Mouse (Mus musculus): ENCODE results near the gene Gpr39. TPM values are rescaled to one million over a fixed set of nuclear protein-coding genes. Genes with fewer than 3 reads are reported as not detected.

The Gpr39 gene
- total and polyA plus RNA-seq, 3 experiments = not detected

- Histone ChIP-seq H3K9ac (ENCODE audit: control insufficient read depth, low read depth, low read length, poor library complexity, severe bottlenecking) (no peak overlapping the region), H3K36me3 (ENCODE audit: control insufficient read depth in 1 of 2, insufficient read depth in 2 of 2, low read length in 2 of 2) (no peaks in the 10 kb centered on the region), H3K27ac (ENCODE audit: control insufficient read depth, low read depth, low read length) (no peak overlapping the region), H3K27me3 (ENCODE audit: control insufficient read depth in 1 of 2, insufficient read depth in 2 of 2, low read length in 2 of 2) (no peaks in the 10 kb centered on the region), H3K9me3 (replicated peaks; ENCODE audit: insufficient read depth, low read length) (no peaks in the 10 kb centered on the region), H3K79me2 (ENCODE audit: control insufficient read depth, insufficient read depth, low read length, poor library complexity) (no peaks in the 10 kb centered on the region), H3K4me3 (ENCODE audit: control insufficient read depth in 1 of 2, insufficient read depth in 1 of 2, low read depth in 2 of 2, low read length in 2 of 2) (no peak overlapping the region), H3K4me1 (ENCODE audit: control insufficient read depth in 1 of 2, insufficient read depth in 2 of 2, low read length in 2 of 2) (no peaks in the 10 kb centered on the region; a peak in 1 of 4 replicates)
- no peak for DNase-seq (ENCODE audit: low read depth, low spot score)
- no peak for TF ChIP-seq POLR2AphosphoS5 (IDR thresholded peaks at IDR 0.05; ENCODE audit: borderline replicate concordance, low read depth, low read length)
- TF ChIP-seq KAT2A (conservative IDR thresholded peaks at IDR 0.05; ENCODE audit: low read depth, low read length) = no peak
- no peak for TF ChIP-seq MYB (IDR thresholded peaks at IDR 0.05; ENCODE audit: low read depth, low read length)
- no peak for TF ChIP-seq SMC3 (IDR thresholded peaks at IDR 0.05; ENCODE audit: low read depth, low read length)
- TF ChIP-seq MYC (IDR thresholded peaks at IDR 0.05; ENCODE audit: low read depth, low read length) = no peak
- TF ChIP-seq ZMIZ1 (IDR thresholded peaks at IDR 0.05; ENCODE audit: low read depth, low read length) = no peak
- TF ChIP-seq MXI1 (IDR thresholded peaks at IDR 0.05; ENCODE audit: low read depth, low read length) = no peak
- TF ChIP-seq UBTF (IDR thresholded peaks at IDR 0.05; ENCODE audit: borderline replicate concordance, insufficient read depth, low read depth, low read length) = no peak
- TF ChIP-seq CTCF (IDR thresholded peaks at IDR 0.05 in 2 of 3, conservative IDR thresholded peaks at IDR 0.05 in 1 of 3; ENCODE audit: control insufficient read depth in 1 of 3, insufficient read depth in 1 of 3, low read depth in 2 of 3, low read length in 3 of 3, poor library complexity in 1 of 3, severe bottlenecking in 1 of 3) = no peak
Measured at GRCm38 (mm10) chr1:125660151-125660550, 16.6 kb upstream of the Gpr39 start.

GRCm38 (mm10) chr1:125660901-125661300 lies 15.9 kb upstream of the Gpr39 start:
- Histone ChIP-seq H3K4me1 (ENCODE audit: control insufficient read depth in 1 of 2, insufficient read depth in 2 of 2, low read length in 2 of 2) (no peaks in the 10 kb centered on the region; a peak in 1 of 4 replicates), H3K9me3 (replicated peaks; ENCODE audit: insufficient read depth, low read length) (no peaks in the 10 kb centered on the region), H3K27ac (ENCODE audit: control insufficient read depth, low read depth, low read length) (no peak overlapping the region), H3K36me3 (ENCODE audit: control insufficient read depth in 1 of 2, insufficient read depth in 2 of 2, low read length in 2 of 2) (no peaks in the 10 kb centered on the region), H3K79me2 (ENCODE audit: control insufficient read depth, insufficient read depth, low read length, poor library complexity) (no peaks in the 10 kb centered on the region), H3K4me3 (ENCODE audit: control insufficient read depth in 1 of 2, insufficient read depth in 1 of 2, low read depth in 2 of 2, low read length in 2 of 2) (no peak overlapping the region), H3K27me3 (ENCODE audit: control insufficient read depth in 1 of 2, insufficient read depth in 2 of 2, low read length in 2 of 2) (no peaks in the 10 kb centered on the region), H3K9ac (ENCODE audit: control insufficient read depth, low read depth, low read length, poor library complexity, severe bottlenecking) (no peak overlapping the region)
- TF ChIP-seq UBTF (IDR thresholded peaks at IDR 0.05; ENCODE audit: borderline replicate concordance, insufficient read depth, low read depth, low read length) (no peak), CHD2 (IDR thresholded peaks at IDR 0.05; ENCODE audit: low read length) (no peak), SIN3A (IDR thresholded peaks at IDR 0.05; ENCODE audit: low read length) (no peak), HCFC1 (IDR thresholded peaks at IDR 0.05; ENCODE audit: low read depth, low read length) (no peak)
- DNase-seq (ENCODE audit: low read depth, low spot score) = no peak

- peak; percentile 3 for DNase-seq (ENCODE audit: low read depth, low spot score)
- no peak overlapping the region for H3K4me3 ChIP-seq (ENCODE audit: control insufficient read depth in 1 of 2, insufficient read depth in 1 of 2, low read depth in 2 of 2, low read length in 2 of 2)
- no peak overlapping the region for H3K9ac ChIP-seq (ENCODE audit: control insufficient read depth, low read depth, low read length, poor library complexity, severe bottlenecking)
- no peak overlapping the region for H3K27ac ChIP-seq (ENCODE audit: control insufficient read depth, low read depth, low read length)
- H3K9me3 ChIP-seq (replicated peaks; ENCODE audit: insufficient read depth, low read length) = no peaks in the 10 kb centered on the region
- H3K79me2 ChIP-seq (ENCODE audit: control insufficient read depth, insufficient read depth, low read length, poor library complexity) = no peaks in the 10 kb centered on the region
- no peaks in the 10 kb centered on the region for H3K36me3 ChIP-seq (ENCODE audit: control insufficient read depth in 1 of 2, insufficient read depth in 2 of 2, low read length in 2 of 2)
- TF ChIP-seq POLR2AphosphoS2 (IDR thresholded peaks at IDR 0.05; ENCODE audit: low read length) = no peak
- no peaks in the 10 kb centered on the region; a peak in 1 of 4 replicates for H3K4me1 ChIP-seq (ENCODE audit: control insufficient read depth in 1 of 2, insufficient read depth in 2 of 2, low read length in 2 of 2)
- H3K27me3 ChIP-seq (ENCODE audit: control insufficient read depth in 1 of 2, insufficient read depth in 2 of 2, low read length in 2 of 2) = no peaks in the 10 kb centered on the region
Measured at GRCm38 (mm10) chr1:125662058-125662457, 14.7 kb upstream of the Gpr39 start.

Measured in MEL (cell line).